Mouse (Mus musculus): ENCODE results near the gene Rps26.

Gene Rps26

DNA sequence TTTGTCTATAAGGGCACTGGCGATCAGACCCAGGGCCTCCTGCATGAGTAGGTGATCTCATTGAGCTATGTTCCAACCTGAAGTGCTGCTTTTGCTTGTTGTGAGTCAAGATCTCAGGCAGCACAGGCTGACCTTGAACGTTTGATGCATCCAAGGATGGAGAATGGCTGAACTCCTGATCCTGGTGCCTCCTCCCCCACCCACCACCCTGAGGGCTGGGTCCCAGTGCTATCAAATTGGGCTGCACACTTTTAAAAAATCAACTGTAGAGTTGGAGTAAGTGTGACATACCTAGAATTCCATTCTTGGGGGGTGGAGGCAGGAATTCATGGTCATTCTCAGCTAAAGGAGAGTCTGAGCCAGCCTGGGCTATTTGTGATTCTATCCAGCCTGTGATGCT is 20.1 kb downstream of the Rps26 start:
- DNase-seq (ENCODE audit: low read depth, low spot score), result peak; percentile 93

GRCm38 (mm10) chr10:128602470-128603128 is 23.9 kb downstream of the Rps26 start:
- no peak for DNase-seq (ENCODE audit: low read depth, low spot score)

DNA sequence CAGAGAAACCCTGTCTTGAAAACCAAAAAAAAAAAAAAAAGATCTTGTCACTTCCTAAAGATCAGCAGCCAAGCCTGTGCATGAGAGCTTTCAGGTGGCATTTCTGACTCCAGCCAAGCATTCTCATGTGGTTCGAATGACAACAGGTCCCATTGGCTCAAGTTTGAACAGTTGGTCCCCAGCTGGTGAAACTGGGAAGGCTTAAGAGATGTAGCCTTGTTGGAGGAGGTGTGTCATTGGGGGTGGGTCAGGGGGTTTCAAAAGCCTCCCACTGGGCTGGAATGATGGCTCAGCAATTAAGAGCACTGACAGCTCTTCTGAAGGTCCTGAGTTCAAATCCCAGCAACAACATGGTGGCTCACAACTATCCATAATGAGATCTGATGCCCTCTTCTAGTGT is 25.0 kb downstream of the Rps26 start:
- DNase-seq (ENCODE audit: low read depth, low spot score), result peak; percentile 65

GRCm38 (mm10) chr10:128598476-128598875 is 28.1 kb downstream of the Rps26 start:
- DNase-seq (ENCODE audit: low read depth, low spot score), result no peak

- DNase-seq (ENCODE audit: low read depth, low spot score), result no peak
These were observed 33.8 kb downstream of the Rps26 start for GRCm38 (mm10) chr10:128592797-128593196.

DNA sequence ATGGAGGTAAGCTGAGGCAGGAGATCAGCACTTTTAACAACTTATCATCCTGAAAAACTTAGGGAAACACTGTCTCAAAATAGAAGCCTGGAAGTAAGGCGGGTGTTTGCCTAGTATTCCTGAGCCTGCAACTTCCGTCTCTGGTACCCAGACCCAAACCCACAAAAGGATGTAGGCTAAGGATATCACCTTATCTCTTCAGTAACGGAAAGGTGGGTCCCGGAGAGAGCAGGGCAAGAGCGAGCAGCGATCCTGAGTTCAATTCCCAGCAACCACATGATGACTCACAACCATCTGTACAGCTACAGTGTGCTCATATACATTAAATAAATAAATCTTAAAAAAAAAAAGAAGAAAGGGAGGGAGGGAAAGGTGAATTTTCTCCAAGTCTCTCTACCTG is 35.1 kb downstream of the Rps26 start:
- no peak for DNase-seq (ENCODE audit: low read depth, low spot score)

GRCm38 (mm10) chr10:128590193-128590690 is 36.3 kb downstream of the Rps26 start:
- DNase-seq (ENCODE audit: low read depth, low spot score), result peak; percentile 84

DNA sequence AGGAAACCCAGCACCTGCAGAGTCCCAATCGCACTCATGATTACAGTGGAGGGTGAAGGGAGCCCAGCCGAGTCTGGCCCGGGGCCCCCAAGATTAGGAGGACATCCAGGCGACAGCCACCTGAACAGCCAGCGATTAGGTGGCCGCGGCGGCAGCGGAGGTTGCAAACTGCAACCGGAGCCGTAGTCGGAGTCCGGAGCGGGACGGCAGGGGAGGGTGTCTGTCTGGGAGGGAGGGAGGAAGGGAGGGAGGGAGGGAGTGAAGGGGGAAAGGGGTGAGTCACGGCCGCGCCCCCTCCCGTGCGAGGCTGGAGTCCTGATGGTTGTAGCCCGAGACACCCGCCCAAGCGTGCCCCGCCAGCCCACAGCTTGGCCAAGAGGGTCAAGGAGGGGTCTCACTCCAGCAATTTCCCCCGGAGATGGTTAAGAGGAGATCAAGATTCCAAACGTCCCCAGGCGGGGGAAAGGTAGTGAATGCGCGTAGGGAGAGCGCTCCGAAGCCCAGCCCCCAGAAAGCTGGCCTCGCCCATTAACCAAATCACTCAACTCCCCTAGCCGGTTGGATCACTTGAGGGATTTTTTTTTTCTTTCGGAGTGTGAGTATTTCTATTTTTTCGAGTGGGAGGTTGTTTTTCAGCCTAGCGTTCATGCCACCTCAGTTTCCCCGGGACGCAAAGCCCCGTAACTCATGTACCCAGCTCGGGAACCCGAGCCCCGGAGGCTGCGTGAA is 36.9 kb downstream of the Rps26 start, which contains the start of gene Erbb3:
TSS of gene Erbb3 (minus strand) at position 189 of the 729 bp plus-strand sequence.
- DNase-seq (ENCODE audit: low read depth, low spot score), result peak; percentile 87

GRCm38 (mm10) chr10:128588775-128589463 is 37.6 kb downstream of the Rps26 start:
- DNase-seq (ENCODE audit: low read depth, low spot score), result no peak

- no peak for DNase-seq (ENCODE audit: low read depth, low spot score)
These were observed 38.4 kb downstream of the Rps26 start for GRCm38 (mm10) chr10:128588136-128588535.

GRCm38 (mm10) chr10:128587697-128588096 is 38.9 kb downstream of the Rps26 start:
- no peak for DNase-seq (ENCODE audit: low read depth, low spot score)

- DNase-seq (ENCODE audit: low read depth, low spot score), result no peak
These were observed 39.4 kb downstream of the Rps26 start for GRCm38 (mm10) chr10:128587120-128587519.

GRCm38 (mm10) chr10:128586546-128586945 is 40.0 kb downstream of the Rps26 start:
- no peak for DNase-seq (ENCODE audit: low read depth, low spot score)

GRCm38 (mm10) chr10:128584386-128584785 is 42.2 kb downstream of the Rps26 start:
- peak; percentile 95 for DNase-seq (ENCODE audit: low read depth, low spot score)

GRCm38 (mm10) chr10:128583644-128584043 is 42.9 kb downstream of the Rps26 start:
- peak; percentile 52 for DNase-seq (ENCODE audit: low read depth, low spot score)

DNA sequence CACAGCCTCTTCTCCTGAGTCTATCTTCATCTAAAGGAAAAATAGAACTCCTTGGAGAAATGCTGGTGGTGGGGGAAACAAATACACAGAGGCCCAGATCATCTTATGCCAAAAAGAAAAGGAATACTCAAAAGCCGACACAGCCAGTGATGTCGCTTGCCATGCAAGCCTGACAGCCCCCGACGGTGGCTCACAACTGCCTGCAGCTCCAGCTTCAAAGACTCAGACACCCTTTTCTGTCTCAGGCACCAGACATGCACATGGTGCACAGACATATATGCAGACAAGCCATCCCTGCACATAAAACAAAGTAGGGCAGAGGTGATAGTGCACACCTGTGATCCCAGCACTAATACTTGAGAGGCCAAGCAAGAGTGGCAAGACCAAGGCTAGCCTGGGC is 46.8 kb downstream of the Rps26 start:
- no peak for DNase-seq (ENCODE audit: low read depth, low spot score)

DNA sequence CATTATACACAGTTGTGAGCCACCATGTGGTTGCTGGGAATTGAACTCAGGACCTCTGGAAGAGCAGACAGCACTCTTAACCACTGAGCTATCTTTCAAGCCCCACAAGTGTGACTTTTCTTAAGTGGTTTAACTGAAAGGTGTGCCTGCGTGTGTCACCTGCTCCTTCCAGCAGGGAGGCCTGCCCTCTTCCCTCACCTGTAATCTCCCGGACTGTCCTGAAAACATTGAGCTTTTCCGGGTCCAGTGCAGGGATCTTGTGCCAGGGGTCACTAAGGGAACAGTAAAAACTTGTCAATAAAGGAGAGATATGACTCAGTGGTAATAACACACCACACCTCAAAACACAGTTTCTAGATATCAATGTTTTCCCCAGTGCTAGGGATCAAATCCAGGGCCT is 47.2 kb downstream of the Rps26 start:
- no peak for DNase-seq (ENCODE audit: low read depth, low spot score)

DNA sequence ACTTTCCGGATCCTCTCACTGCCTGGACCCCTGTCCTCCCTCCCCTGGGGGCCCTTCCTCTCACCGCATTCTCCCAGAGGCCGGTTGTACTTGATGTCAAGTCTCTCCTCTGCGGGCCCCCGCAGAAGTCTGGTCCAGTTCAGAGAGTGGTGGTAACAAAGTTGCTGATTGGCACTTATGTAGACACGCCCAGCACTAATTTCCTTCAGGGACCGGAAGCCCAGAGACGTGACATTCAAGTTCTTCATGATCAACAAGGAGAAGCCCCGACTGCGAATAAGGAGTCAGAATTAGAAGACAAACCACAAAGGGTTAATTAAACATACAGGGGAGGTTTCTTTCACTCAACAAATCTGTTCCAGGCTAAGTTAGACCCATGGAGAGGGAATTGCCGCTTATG is 48.2 kb downstream of the Rps26 start:
- no peak for DNase-seq (ENCODE audit: low read depth, low spot score)

- DNase-seq (ENCODE audit: low read depth, low spot score), result peak; percentile 70
These were observed 51.5 kb downstream of the Rps26 start for GRCm38 (mm10) chr10:128575063-128575462.

All from ES-CJ7 (cell line).